Mouse (Mus musculus) midbrain, embryonic 16.5 days (tissue): ENCODE measurements around the gene Gfap. TPM values are rescaled to one million over a fixed set of nuclear protein-coding genes. Genes with fewer than 3 reads are reported as not detected.

ENCODE experiments used
- polyA plus RNA-seq: library from polyadenylated mRNA; unstranded; fragments of >200 nt; fragmentation: Nextera tagmentation; extraction: Ambion mirVana; gene quantifications from 2 replicates; pipeline ENCODE4 v1.2.1, GENCODE M21; 2015

The Gfap gene
- polyA plus RNA-seq, 1 experiment from 2014 or later: 1.2 TPM

Other genes with a start within 250 kb of the Gfap start
- 0.15 and 0.16 TPM in 2 replicates for gene Meioc, start 237.2 kb downstream of the Gfap start, polyA plus RNA-seq
- gene Ccdc43, start 203.1 kb downstream of the Gfap start, polyA plus RNA-seq: 43.1 and 46.3 TPM in 2 replicates
- gene Adam11, start 139.5 kb downstream of the Gfap start, polyA plus RNA-seq: 32.2 and 34.9 TPM in 2 replicates
- 25.8 and 28.2 TPM in 2 replicates for gene Gjc1, start 81.2 kb downstream of the Gfap start, polyA plus RNA-seq
- gene Higd1b, start 65.1 kb downstream of the Gfap start, polyA plus RNA-seq: 15.7 and 19.3 TPM in 2 replicates
- gene Eftud2, start 19.9 kb downstream of the Gfap start, polyA plus RNA-seq: 133 and 134 TPM in 2 replicates
- gene Ccdc103, start 19.7 kb downstream of the Gfap start, polyA plus RNA-seq: 2.3 TPM in 2 replicates
- not detected in 2 replicates for gene Fam187a, start 15.7 kb downstream of the Gfap start, polyA plus RNA-seq
- gene Kif18b, start 24.2 kb upstream of the Gfap start, polyA plus RNA-seq: 0.75 and 1.4 TPM in 2 replicates
- 6.0 and 7.9 TPM in 2 replicates for gene C1ql1, start 45.8 kb upstream of the Gfap start, polyA plus RNA-seq
- 25.5 and 26.8 TPM in 2 replicates for gene Nmt1, start 127.3 kb upstream of the Gfap start, polyA plus RNA-seq
- 157 and 174 TPM in 2 replicates for gene Dcakd, start 127.4 kb upstream of the Gfap start, polyA plus RNA-seq
- 2.8 and 3.6 TPM in 2 replicates for gene Plcd3, start 200.7 kb upstream of the Gfap start, polyA plus RNA-seq
- 11.6 and 13.0 TPM in 2 replicates for gene Acbd4, start 200.8 kb upstream of the Gfap start, polyA plus RNA-seq
- 4.1 and 4.2 TPM in 2 replicates for gene Hexim1, start 215.3 kb upstream of the Gfap start, polyA plus RNA-seq
- gene Hexim2, start 231.5 kb upstream of the Gfap start, polyA plus RNA-seq: 29.9 and 37.0 TPM in 2 replicates